Mouse (Mus musculus) midbrain, embryonic 10.5 days (tissue): ENCODE measurements around the gene Mios. TPM values are rescaled to one million over a fixed set of nuclear protein-coding genes. Genes with fewer than 3 reads are reported as not detected.

Experiments used
- polyA plus RNA-seq: library from polyadenylated mRNA; unstranded; fragments of >200 nt; fragmentation: Nextera tagmentation; extraction: Ambion mirVana; gene quantifications from 2 replicates; pipeline ENCODE4 v1.2.1, GENCODE M21; 2016

Mios gene
- polyA plus RNA-seq, 1 experiment from 2014 or later: 24.4 TPM

Other genes with a start within 250 kb of the Mios start
- gene Col28a1, start 16.6 kb upstream of the Mios start, polyA plus RNA-seq: not detected in 2 replicates
- gene Rpa3, start 50.0 kb downstream of the Mios start, polyA plus RNA-seq: 179 and 201 TPM in 2 replicates
- gene Umad1, start 50.1 kb downstream of the Mios start, polyA plus RNA-seq: 22.0 and 23.8 TPM in 2 replicates
- 9.0 and 10.6 TPM in 2 replicates for gene Gm45062, start 50.2 kb downstream of the Mios start, polyA plus RNA-seq